Mouse (Mus musculus) liver, embryonic 14.5 days (tissue): ENCODE results near the gene 4930467E23Rik.
"Not testable (repeated sequence)": the region's sequence is repeated elsewhere in the genome, so short reads cannot be mapped to it uniquely, and the experiment has no call there.

Source experiments
- CTCF ChIP-seq: IDR thresholded peaks from 2 replicates; pipeline ENCODE4 v1.5.1; 2016; ENCODE audit warnings: antibody characterized with exemption, low read depth, control low read depth
- EP300 ChIP-seq: IDR thresholded peaks from 2 replicates; pipeline ENCODE4 v1.6.1; 2016; ENCODE audit warnings: antibody characterized with exemption, low read depth

- not testable (repeated sequence) for TF ChIP-seq CTCF, EP300
Measured at GRCm38 (mm10) chr8:19715266-19715665, 14.1 kb upstream of the 4930467E23Rik start.
